Mouse (Mus musculus) stomach, postnatal 0 days (tissue): ENCODE results near the gene Wtap. TPM values are rescaled to one million over a fixed set of nuclear protein-coding genes. Genes with fewer than 3 reads are reported as not detected.
"Not testable (repeated sequence)": the region's sequence is repeated elsewhere in the genome, so short reads cannot be mapped to it uniquely, and the experiment has no call there.

ENCODE experiments used
- ATAC-seq: fragments of 200-750 bp; cut with Nextera tagmentation; 2 replicates; pipeline ENCODE4 v1.8.0; 2017; ENCODE audit not compliant: low FRiP score, low TSS enrichment
- DNase-seq: peaks from one replicate; pipeline ENCODE4 v3.0.0-alpha.2; 2016; ENCODE audit warnings: low spot score
- H3K27ac ChIP-seq: fragments of 300-500 bp; sonication (generic); replicated peaks from 2 replicates; pipeline ENCODE4 v1.5.1; 2014; ENCODE audit warnings: mild to moderate bottlenecking, control low read depth
- H3K27me3 ChIP-seq: fragments of 300-500 bp; sonication (generic); 2 replicates; pipeline ENCODE4 v1.6.1; 2014; ENCODE audit warnings: low read length; ENCODE audit not compliant: control insufficient read depth, insufficient read depth
- H3K36me3 ChIP-seq: fragments of 300-500 bp; sonication (generic); 2 replicates; pipeline ENCODE4 v1.6.1; 2014; ENCODE audit warnings: low read length, mixed read lengths; ENCODE audit not compliant: control insufficient read depth, insufficient read depth
- H3K4me1 ChIP-seq: fragments of 300-500 bp; sonication (generic); replicated peaks from 2 replicates; pipeline ENCODE4 v1.6.1; 2014; ENCODE audit warnings: antibody characterized with exemption; ENCODE audit not compliant: control insufficient read depth, insufficient read depth
- H3K4me2 ChIP-seq: fragments of 300-500 bp; sonication (generic); replicated peaks from 2 replicates; pipeline ENCODE4 v1.6.1; 2014; ENCODE audit warnings: low read depth, mild to moderate bottlenecking, control low read depth, moderate library complexity
- H3K4me3 ChIP-seq: fragments of 300-500 bp; sonication (generic); 2 replicates; pipeline ENCODE4 v1.5.1; 2014; ENCODE audit warnings: low read depth, low read length, control low read depth
- H3K9ac ChIP-seq: fragments of 300-500 bp; sonication (generic); 2 replicates; pipeline ENCODE4 v1.6.1; 2014; ENCODE audit warnings: mild to moderate bottlenecking, low read length, control low read depth, mixed read lengths
- H3K9me3 ChIP-seq: fragments of 300-500 bp; sonication (generic); 2 replicates; pipeline ENCODE4 v1.6.1; 2016; ENCODE audit warnings: low read length; ENCODE audit not compliant: control insufficient read depth
- CTCF ChIP-seq: IDR thresholded peaks from 2 replicates; pipeline ENCODE4 v1.5.1; 2016; ENCODE audit warnings: antibody characterized with exemption, low read depth, mild to moderate bottlenecking, moderate library complexity
- EP300 ChIP-seq: optimal IDR thresholded peaks from 2 replicates; pipeline ENCODE3; 2016; ENCODE audit warnings: antibody characterized with exemption
- WGBS: fragments of 180-500 bp; shearing (Covaris S2); extraction: QIAGEN DNeasy Blood & Tissue Kit; methylation state at CpG from one replicate; pipeline ENCODE4 v1.1.7; 2014; 5-methylcytosine and 5-hydroxymethylcytosine counted together
- polyA plus RNA-seq: library from polyadenylated mRNA; unstranded; fragments of >200 nt; fragmentation: Nextera tagmentation; extraction: Ambion mirVana; gene quantifications from 2 replicates; pipeline ENCODE4 v1.2.1, GENCODE M21; 2015

Gene Wtap
- 75.2 and 75.4 TPM in 2 replicates for polyA plus RNA-seq

DNA sequence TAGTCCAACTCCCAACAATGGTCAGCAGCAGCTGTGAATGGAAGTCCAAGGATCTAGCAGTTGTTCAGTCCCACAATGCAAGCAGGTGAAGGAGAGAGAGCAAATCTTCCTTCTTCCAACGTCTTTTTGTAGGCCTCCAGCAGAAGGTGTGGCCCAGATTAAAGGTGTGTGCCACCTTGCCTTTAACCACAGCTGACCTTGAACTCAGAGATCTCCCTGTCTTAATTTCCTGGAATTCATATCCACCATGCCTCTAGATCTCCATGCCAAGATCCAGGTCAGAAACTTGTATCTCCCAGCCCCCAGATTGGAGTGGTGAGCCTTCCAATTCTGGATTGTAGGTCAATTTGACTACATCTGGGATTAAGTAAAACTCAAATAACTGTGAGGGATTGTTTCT is at the start of gene Wtap:
TSS of gene Wtap (minus strand) at position 101 of the 400 bp plus-strand sequence.
- peak within 1 kb of the TSS; percentile 78 for H3K4me2 ChIP-seq
- no peak for DNase-seq
- 38% methylated on average over 1 of the region's 1 CpGs for WGBS
- ATAC-seq = no peak
- no peaks in the 10 kb centered on the region for H3K27me3 ChIP-seq
- peak within 1 kb of the TSS; percentile 99 for H3K4me3 ChIP-seq
- H3K4me1 ChIP-seq = no peaks in the 10 kb centered on the region
- no peaks in the 10 kb centered on the region for H3K36me3 ChIP-seq
- H3K9me3 ChIP-seq = no peaks in the 10 kb centered on the region
- peak within 1 kb of the TSS; percentile 100 for H3K27ac ChIP-seq
- no peak for TF ChIP-seq EP300
- no peak for TF ChIP-seq CTCF
- peak within 1 kb of the TSS; percentile 100 for H3K9ac ChIP-seq

DNA sequence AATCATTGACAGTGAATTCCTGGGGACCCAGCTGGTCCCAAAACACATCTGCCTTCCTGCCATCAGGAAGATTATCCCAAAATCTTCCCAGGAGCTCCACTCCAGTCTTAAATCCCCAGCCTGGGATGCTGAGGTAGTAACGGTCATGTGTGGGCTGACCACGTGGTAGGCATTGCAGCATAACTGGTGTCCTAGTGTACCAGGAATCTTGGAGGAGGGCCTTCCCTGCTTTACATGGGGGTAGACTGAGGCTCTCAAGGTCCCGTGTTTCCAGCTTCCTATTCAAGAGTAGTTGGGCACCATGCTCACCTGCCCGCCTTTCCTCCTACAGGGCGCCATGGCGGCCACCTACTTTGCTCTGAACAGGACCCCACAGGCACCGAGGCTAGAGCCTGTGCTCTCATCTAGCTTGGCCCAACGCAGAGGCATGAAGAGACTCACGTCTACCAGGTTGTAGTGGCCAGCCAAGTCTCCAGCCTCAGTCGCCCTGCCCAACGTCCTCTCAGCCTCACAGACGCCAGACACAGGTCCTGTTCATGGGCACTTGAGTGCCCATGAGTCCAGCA is 42.7 kb upstream of the Wtap start:
- WGBS = 83% methylated on average over 3 of the region's 12 CpGs
- ATAC-seq, H3K4me2 ChIP-seq, H3K4me3 ChIP-seq, H3K27me3 ChIP-seq, H3K9ac ChIP-seq, H3K9me3 ChIP-seq, H3K4me1 ChIP-seq, DNase-seq, H3K36me3 ChIP-seq, H3K27ac ChIP-seq: not testable (repeated sequence)

DNA sequence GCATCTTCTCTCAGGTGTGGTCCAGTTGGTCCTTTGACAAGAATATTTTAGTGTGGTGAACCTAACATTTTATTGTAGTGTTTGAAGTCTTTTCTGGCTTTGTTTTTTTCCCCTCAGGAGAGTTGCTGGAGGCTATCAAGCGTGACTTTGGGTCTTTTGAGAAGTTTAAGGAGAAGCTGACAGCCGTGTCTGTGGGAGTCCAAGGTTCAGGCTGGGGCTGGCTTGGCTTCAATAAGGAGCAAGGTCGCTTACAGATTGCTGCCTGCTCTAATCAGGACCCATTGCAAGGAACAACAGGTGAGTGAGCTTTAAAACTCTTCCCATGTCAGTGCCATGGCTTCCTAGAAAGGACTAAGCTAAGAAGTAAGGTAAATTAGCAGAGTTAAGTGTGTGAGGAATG is 19.3 kb upstream of the Wtap start:
- H3K27ac ChIP-seq = no peak overlapping the region
- no peak overlapping the region for H3K4me3 ChIP-seq
- H3K4me1 ChIP-seq = no peaks in the 10 kb centered on the region
- ATAC-seq (no peak), DNase-seq (no peak)
- H3K27me3 ChIP-seq = no peaks in the 10 kb centered on the region
- 83% methylated on average over 3 of the region's 3 CpGs for WGBS
- TF ChIP-seq CTCF (no peak), EP300 (no peak)
- no peaks in the 10 kb centered on the region for H3K9me3 ChIP-seq
- H3K4me2 ChIP-seq = no peak overlapping the region
- peaks cover 4% of the 10 kb centered on the region; the same call in 1 of the 2 replicates for H3K36me3 ChIP-seq
- H3K9ac ChIP-seq = no peak overlapping the region

DNA sequence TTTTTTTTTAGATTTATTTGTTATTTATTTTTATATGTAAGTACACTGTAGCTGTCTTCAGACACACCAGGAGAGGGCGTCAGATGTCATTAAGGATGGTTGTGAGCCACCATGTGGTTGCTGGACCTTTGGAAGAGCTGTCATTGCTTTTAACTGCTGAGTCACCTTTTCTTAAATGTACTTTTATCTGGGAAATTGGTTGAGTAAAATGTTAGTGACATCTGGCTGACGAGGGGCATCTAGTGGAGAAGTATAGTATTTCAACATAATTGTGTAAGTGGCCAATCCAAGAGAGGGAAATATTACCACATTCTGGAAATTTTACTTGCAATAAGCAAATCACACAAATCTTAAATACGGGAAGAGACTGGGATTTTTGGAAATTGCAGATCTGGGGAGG is 15.9 kb upstream of the Wtap start:
- H3K4me1 ChIP-seq = no peaks in the 10 kb centered on the region; the same call in 1 of the 2 replicates
- no peak overlapping the region for H3K4me2 ChIP-seq
- H3K9me3 ChIP-seq = no peaks in the 10 kb centered on the region
- no peak overlapping the region for H3K27ac ChIP-seq
- no peak overlapping the region for H3K9ac ChIP-seq
- H3K36me3 ChIP-seq = peaks cover 4% of the 10 kb centered on the region; the same call in 1 of the 2 replicates
- ATAC-seq (no peak), DNase-seq (no peak)
- 19% methylated on average over 3 of the region's 3 CpGs for WGBS
- no peaks in the 10 kb centered on the region for H3K27me3 ChIP-seq
- TF ChIP-seq CTCF = peak; percentile 76
- no peak for TF ChIP-seq EP300
- no peak overlapping the region for H3K4me3 ChIP-seq

DNA sequence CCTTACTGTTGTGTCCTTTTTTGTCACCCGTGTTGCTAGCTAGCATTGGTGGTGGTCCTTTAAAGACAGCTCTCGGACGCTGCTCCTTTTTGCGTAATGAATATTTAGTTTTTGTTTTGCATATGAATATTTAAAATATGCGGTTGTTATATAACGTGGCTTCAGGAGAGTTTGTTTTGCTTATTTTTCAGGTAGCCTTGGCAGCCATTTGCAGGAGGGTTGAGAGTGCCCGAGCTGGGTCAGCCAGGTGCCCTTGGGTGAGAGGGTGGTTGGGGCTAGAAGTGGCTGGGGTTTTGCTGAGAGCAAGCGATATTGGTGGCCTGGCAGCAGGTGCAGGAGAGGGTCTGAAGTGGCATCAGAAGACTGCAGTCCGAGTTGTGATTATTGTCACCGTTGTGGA is 14.6 kb upstream of the Wtap start:
- Histone ChIP-seq H3K9me3 (no peaks in the 10 kb centered on the region), H3K36me3 (no peaks in the 10 kb centered on the region), H3K4me3 (peak overlapping the region; percentile 79), H3K27ac (peak overlapping the region; percentile 94), H3K27me3 (no peaks in the 10 kb centered on the region), H3K9ac (peak overlapping the region; percentile 77), H3K4me2 (peak overlapping the region; percentile 72), H3K4me1 (no peaks in the 10 kb centered on the region; the same call in 1 of the 2 replicates)
- DNase-seq = peak; percentile 31
- no peak for TF ChIP-seq CTCF
- no peak for TF ChIP-seq EP300
- 5% methylated on average over 10 of the region's 10 CpGs for WGBS
- no peak for ATAC-seq

DNA sequence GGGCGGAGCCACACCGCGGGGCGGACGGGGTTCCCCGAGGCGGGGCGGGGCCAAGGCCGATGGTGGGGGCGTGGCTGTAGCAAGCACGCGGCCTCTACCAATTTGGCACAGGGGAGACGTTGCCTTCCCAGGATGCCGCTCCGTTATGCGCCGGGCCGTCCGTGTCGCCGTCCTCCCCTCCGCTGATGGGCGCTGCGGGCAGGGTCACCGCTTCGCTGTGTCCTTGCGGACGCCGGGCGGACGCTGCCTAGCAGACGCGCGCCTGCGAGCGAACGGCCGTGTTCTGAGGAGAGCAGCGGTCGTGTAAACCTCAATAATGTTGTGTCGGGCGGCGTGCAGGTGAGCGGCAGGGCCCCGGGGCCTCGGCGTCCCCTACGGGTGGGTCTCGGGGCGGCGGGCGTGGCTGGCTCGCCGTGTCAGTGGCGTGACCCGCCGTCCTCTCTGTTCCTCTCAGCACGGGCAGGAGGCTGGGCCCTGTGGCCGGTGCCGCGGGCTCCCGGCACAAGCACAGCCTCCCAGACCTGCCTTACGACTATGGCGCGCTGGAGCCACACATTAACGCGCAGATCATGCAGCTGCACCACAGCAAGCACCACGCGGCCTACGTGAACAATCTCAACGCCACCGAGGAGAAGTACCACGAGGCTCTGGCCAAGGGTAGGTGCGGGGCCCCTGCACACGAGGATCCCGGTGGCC is 13.9 kb upstream of the Wtap start:
- Histone ChIP-seq H3K4me2 (peak overlapping the region; percentile 72), H3K9me3 (no peaks in the 10 kb centered on the region), H3K27ac (peak overlapping the region; percentile 94), H3K36me3 (no peaks in the 10 kb centered on the region), H3K9ac (peak overlapping the region; percentile 77), H3K4me3 (peak overlapping the region; percentile 79), H3K27me3 (no peaks in the 10 kb centered on the region), H3K4me1 (no peaks in the 10 kb centered on the region; the same call in 1 of the 2 replicates)
- TF ChIP-seq CTCF = peak; percentile 50
- no peak for TF ChIP-seq EP300
- ATAC-seq = peak; percentile 99
- under 1% methylated on average over 72 of the region's 76 CpGs for WGBS
- peak; percentile 99 for DNase-seq
